Mouse (Mus musculus) bone marrow macrophage, adult 2 months (primary cell): ENCODE results near the gene Camkv. TPM values are rescaled to one million over a fixed set of nuclear protein-coding genes. Genes with fewer than 3 reads are reported as not detected.
A peak's percentile ranks its signal among the peaks of the same experiment; 100 is the strongest.

ENCODE experiments used
- H3K27ac ChIP-seq: 2 replicates; pipeline ENCODE4 v1.5.1; 2012; ENCODE audit warnings: low read depth, low read length; ENCODE audit not compliant: insufficient read depth
- H3K4me1 ChIP-seq: 2 replicates; pipeline ENCODE4 v1.6.1; 2012; ENCODE audit warnings: low read length; ENCODE audit not compliant: control insufficient read depth, insufficient read depth
- H3K4me3 ChIP-seq: 2 replicates; pipeline ENCODE4 v1.5.1; 2012; ENCODE audit warnings: mild to moderate bottlenecking, low read length, moderate library complexity; ENCODE audit not compliant: insufficient read depth
- CTCF ChIP-seq: IDR thresholded peaks from 2 replicates; pipeline ENCODE4 v1.5.1; 2012; ENCODE audit warnings: low read depth, mild to moderate bottlenecking, low read length, moderate library complexity
- POLR2A ChIP-seq: IDR thresholded peaks from 2 replicates; pipeline ENCODE4 v1.6.1; 2012; ENCODE audit warnings: mild to moderate bottlenecking, low read depth, low read length, borderline replicate concordance
- polyA plus RNA-seq: library from polyadenylated mRNA; stranded (reverse); fragments of >200 nt; gene quantifications from 2 replicates; pipeline ENCODE4 v1.2.4, GENCODE M21; 2012; ENCODE audit not compliant: missing spikeins, insufficient read depth, insufficient read length

Gene Camkv
- polyA plus RNA-seq, 1 experiment, result not detected

DNA sequence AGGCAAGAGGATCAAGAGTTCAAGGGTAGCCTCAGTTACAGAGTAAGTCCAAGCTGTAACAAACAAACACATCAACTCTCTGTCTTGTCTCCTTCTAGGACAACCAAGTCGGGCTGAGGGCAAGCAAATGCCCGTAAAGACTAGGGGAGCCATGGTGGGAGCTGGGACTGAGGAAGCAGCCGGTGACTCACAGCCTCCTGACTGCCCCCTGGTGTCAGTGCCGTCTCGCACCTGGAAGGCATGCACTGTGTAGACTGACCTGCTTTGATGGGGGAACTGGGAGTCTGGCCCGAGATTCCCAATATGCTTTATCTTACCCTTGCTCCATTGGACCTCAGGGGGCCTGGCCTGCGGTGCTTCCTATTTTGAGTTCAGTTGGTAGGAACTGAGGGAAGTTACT, 12.5 kb upstream of the Camkv start:
- H3K4me3 ChIP-seq, result no peak overlapping the region
- no peak overlapping the region for H3K27ac ChIP-seq
- TF ChIP-seq POLR2A (no peak), CTCF (0 out of 2 replicates have a peak, but pooled peaks have one; percentile 5)
- H3K4me1 ChIP-seq, result peaks cover 32% of the 10 kb centered on the region

DNA sequence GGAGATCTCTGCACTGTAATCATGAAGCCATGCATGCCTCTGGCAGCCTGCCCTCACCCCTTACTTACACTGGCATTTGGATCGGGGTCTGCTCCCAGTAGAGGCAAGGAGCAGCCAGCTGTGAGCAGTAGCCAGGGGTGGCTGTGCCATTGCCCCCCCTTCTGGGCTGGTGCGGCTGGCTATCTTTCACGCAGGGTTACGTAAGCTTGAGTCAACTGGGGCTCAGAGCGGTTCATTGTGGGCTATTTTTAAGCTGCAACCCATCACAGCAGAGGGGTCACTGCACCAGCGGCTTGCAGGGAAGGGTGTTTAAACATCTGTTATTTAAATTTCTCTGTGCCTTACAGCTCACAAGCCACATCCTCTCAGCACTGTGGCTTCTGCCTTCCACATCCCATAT, 11.5 kb upstream of the Camkv start:
- no peak for TF ChIP-seq CTCF
- no peak for TF ChIP-seq POLR2A
- H3K4me1 ChIP-seq, result peaks cover 32% of the 10 kb centered on the region
- no peak overlapping the region for H3K27ac ChIP-seq
- no peak overlapping the region for H3K4me3 ChIP-seq

DNA sequence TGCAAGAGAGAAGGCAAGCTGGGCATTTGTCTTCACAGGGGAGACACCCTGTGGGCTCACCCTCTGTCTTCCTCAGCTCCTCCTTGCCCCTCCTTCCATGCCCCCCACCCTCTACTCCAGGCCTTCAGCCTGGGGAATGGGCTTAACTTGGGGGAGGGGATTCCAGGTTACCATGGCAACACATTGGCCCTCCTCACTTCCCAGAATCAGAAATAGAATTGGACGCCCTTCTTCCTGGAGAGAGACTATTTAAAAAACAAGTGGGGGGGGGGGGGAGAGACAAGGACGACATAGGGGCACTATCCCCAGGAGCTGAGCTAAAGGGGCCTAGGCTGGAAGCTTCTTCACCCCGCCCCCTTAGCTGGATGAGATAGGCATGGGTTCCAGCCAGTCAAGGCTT, 10.2 kb upstream of the Camkv start:
- no peak overlapping the region for H3K4me3 ChIP-seq
- H3K4me1 ChIP-seq, result peaks cover 32% of the 10 kb centered on the region
- TF ChIP-seq CTCF (no peak), POLR2A (no peak)
- H3K27ac ChIP-seq, result no peak overlapping the region

DNA sequence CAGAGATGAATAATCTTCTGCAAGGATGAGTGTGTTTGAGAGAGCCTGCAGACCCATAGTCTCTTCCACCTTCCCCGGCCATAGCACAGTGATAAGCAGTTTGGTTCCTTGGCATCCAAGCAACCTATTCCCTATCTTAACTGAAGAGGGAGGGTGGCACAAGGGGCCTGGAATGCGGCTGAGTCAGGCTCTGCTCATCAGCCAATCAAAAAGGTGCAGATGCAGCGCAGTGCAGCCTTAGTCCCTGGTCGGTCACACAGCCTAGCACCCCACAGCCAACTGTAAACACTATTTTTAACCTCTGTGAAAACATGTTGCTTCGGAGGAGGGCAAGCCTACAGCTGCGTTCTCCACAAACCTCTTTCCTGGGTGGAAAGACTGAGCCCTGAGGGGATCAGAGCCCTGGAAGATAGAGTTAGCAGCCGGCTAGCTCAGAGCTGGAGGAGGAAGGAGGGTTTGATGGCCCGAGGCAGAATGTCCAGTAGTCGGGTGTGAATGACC, 8.5 kb upstream of the Camkv start:
- TF ChIP-seq POLR2A, result no peak
- TF ChIP-seq CTCF, result no peak
- H3K4me3 ChIP-seq, result no peak overlapping the region
- peaks cover 25% of the 10 kb centered on the region for H3K4me1 ChIP-seq
- H3K27ac ChIP-seq, result no peak overlapping the region

DNA sequence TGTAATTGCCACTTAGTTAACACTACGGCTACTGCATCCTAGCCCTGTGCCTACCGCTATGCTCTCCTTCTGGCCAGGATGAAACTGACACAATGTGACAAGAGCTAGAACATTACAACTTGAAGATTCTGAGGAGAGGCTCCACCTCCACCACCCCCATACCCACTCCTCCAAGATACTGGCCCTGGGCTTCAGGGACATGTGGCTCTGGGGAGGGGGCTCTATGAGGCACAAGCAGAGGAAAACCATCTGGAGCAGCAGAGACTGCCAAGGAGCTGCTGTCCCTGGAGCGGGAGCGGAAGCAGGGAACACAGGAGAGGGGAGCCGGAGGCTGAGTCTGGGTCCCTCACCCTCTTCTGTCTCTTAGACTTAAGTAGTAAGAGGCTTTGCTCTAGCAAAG, 7.7 kb upstream of the Camkv start:
- peaks cover 18% of the 10 kb centered on the region for H3K4me1 ChIP-seq
- H3K27ac ChIP-seq, result no peak overlapping the region
- TF ChIP-seq POLR2A (no peak), CTCF (no peak)
- no peak overlapping the region for H3K4me3 ChIP-seq

DNA sequence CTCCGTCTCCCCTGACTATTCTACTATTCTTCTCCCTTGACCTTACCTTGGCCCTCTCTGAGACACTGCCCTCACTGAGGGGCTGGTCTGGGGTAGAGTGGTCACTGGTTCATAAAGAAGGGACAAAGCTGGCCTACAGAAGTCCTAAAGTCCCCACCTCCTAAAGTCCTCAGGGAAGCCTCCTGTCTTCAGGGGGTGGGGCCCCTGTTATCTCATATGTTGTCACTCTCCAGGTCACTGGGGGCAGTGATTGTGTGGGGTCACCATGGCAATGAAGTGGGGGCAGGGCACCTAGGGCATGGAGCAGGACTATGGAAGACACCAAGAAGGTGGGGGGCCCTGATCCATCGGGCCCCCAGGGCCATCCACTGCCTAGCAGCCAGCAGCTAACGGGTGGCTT, 7.3 kb upstream of the Camkv start, which contains the start of gene Actl11:
TSS of gene Actl11 (plus strand) at position 301 of the 400 bp plus-strand sequence.
- H3K27ac ChIP-seq, result no peak within 1 kb of the TSS
- no peak for TF ChIP-seq POLR2A
- no peak within 1 kb of the TSS for H3K4me3 ChIP-seq
- peaks cover 14% of the 10 kb centered on the region for H3K4me1 ChIP-seq

DNA sequence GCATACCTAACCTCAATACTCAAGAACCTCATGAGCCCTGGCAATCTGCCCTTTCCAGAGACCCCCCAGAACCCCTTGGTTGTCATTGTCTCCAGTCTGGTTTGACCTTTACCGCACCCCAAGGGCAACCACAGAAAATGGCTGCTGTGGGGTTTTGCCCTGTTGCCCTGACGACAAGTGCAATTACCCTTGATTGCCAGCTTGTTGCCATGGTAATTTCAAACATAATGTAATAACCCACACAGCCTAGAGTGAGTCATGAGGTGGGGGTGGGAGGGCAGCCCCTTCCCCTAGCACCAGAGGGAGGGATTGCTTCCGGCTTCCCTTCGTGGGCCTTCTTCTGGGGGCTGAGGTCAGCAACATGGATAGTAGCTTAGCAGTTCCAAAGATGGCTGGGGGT, 3.3 kb upstream of the Camkv start:
- no peak for TF ChIP-seq POLR2A
- TF ChIP-seq CTCF, result no peak
- Histone ChIP-seq H3K27ac (no peak overlapping the region), H3K4me3 (no peak overlapping the region), H3K4me1 (no peaks in the 10 kb centered on the region)

DNA sequence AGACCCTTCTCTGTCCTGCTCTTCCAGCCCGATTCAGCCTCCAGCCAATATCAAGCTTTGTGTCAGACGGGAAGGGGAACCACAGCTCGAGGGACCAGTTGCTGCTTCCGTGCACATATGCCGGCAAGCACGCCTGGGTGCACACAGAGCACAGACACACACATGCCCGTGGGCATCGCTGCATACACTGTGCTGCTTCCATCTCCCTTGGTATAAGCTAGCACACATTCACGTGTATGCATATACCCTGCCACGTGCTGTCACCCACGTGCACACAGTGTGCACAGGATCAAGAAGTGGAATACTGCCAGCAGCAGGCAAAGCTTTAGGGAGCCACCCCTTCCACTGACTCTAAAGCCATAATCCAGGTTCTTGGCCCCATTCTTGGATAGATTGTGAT, 1.3 kb upstream of the Camkv start:
- Histone ChIP-seq H3K4me1 (no peaks in the 10 kb centered on the region), H3K4me3 (no peak overlapping the region)
- TF ChIP-seq POLR2A (no peak), CTCF (no peak)

DNA sequence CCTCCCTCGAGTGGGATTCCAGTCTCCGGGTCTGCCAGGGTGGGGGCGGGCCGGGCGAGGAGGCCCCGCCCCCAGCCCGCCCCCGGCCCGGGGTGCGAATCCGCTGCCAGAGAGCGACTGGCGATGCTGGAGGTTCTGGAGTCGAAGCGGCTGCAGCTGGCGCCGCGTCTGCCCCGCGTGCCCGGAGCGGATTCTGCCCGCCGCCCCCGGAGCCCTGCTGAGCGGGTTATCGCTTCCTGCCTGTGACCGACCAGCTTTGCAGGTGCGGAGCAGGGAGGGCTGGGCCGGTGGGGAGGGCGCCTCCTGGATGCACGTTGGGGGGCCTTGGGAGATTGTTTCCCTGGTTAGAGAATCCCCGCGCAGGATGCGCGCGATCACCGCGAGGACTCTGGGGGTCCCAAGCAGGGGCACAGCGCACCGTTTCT, 328 bp downstream of the Camkv start:
- Histone ChIP-seq H3K4me1 (no peaks in the 10 kb centered on the region), H3K4me3 (0 out of 2 replicates have a peak overlapping the region, but pooled peaks have one; percentile 4), H3K27ac (no peak overlapping the region)
- TF ChIP-seq CTCF, result no peak
- TF ChIP-seq POLR2A, result no peak

More for the DNA sequence above, 1.3 kb upstream of the Camkv start:
- no peak overlapping the region for H3K27ac ChIP-seq

DNA sequence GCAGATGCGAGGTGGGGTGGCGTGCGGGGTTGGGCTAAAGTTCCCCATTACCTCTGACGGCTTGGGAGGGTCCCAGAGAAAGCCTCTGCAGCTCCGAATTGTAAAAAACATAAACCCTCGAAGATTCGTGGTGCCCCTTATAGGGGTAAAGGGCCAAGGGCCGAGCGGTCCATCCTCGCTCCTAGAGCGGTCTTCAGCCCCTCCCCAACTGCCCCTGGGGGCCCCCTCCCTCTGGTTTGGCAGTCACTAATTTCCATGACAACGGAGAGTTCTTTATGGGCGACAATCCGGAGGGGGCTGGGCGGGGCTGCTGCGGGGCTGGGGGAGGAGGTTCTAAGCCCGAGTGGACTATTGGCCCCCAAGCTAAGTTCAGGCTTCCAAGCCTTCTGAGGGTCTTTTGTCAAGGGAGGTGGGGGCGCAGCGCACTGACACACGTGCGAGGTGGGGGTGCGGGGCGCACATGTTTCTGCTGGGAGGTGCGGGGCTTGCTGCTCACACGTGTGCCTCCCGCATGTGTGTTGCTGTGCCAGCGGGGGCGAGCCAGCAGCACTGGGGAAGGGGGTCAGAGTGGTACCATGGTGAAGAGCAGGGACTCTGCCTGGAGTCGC, 845 bp downstream of the Camkv start:
- Histone ChIP-seq H3K27ac (no peak overlapping the region), H3K4me1 (no peaks in the 10 kb centered on the region), H3K4me3 (0 out of 2 replicates have a peak overlapping the region, but pooled peaks have one; percentile 4)
- no peak for TF ChIP-seq CTCF
- TF ChIP-seq POLR2A, result no peak

DNA sequence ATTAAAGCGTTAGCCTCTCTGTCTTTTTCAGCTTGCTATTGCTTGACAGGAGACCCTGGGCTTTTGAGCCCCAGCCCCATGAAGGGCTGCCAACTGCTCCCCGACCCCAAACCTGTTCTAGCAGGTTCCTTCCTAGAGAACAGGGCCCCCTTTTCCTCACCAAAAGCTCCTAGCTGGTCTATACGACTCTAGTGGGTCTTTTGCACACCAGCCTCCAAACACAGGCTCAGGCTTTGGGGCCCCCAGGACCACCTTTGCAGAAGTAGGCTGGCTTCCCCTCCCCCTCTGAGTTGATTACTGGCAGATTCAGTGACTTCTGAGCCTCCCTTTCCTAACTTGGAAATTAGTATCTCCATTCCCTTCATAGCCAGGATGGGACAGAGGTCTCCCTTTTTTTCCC, 1.4 kb downstream of the Camkv start:
- Histone ChIP-seq H3K27ac (no peak overlapping the region), H3K4me1 (no peaks in the 10 kb centered on the region), H3K4me3 (no peak overlapping the region)
- TF ChIP-seq CTCF (no peak), POLR2A (no peak)
